Mouse (Mus musculus) midbrain, postnatal 0 days (tissue): ENCODE measurements around the gene Llcfc1. TPM values are rescaled to one million over a fixed set of nuclear protein-coding genes. Genes with fewer than 3 reads are reported as not detected.

ENCODE experiments used
- ATAC-seq: fragments of 200-750 bp; cut with Nextera tagmentation; 2 replicates; pipeline ENCODE4 v1.8.0; 2017; ENCODE audit warnings: moderate number of reproducible peaks, mild to moderate bottlenecking, moderate TSS enrichment, moderate library complexity; ENCODE audit not compliant: low FRiP score
- DNase-seq: peaks from one replicate; pipeline ENCODE4 v3.0.0-alpha.2; 2015; ENCODE audit warnings: low spot score
- H3K27ac ChIP-seq: fragments of 300-500 bp; sonication (generic); 2 replicates; pipeline ENCODE4 v1.5.1; 2014; ENCODE audit warnings: low read depth, mild to moderate bottlenecking, low read length, mixed read lengths
- H3K27me3 ChIP-seq: fragments of 300-500 bp; sonication (generic); 2 replicates; pipeline ENCODE4 v1.6.1; 2014; ENCODE audit warnings: low read length, control low read depth, mixed read lengths; ENCODE audit not compliant: insufficient read depth
- H3K36me3 ChIP-seq: fragments of 300-500 bp; sonication (generic); 2 replicates; pipeline ENCODE4 v1.6.1; 2014; ENCODE audit warnings: low read length, control low read depth, mixed read lengths; ENCODE audit not compliant: insufficient read depth
- H3K4me1 ChIP-seq: fragments of 300-500 bp; sonication (generic); 2 replicates; pipeline ENCODE4 v1.6.1; 2014; ENCODE audit warnings: mild to moderate bottlenecking, control low read depth, antibody characterized with exemption, low read length, mixed read lengths; ENCODE audit not compliant: insufficient read depth
- H3K4me2 ChIP-seq: fragments of 300-500 bp; sonication (generic); 2 replicates; pipeline ENCODE4 v1.6.1; 2014; ENCODE audit warnings: low read depth, mild to moderate bottlenecking, low read length, mixed read lengths; ENCODE audit not compliant: poor library complexity, severe bottlenecking
- H3K4me3 ChIP-seq: fragments of 300-500 bp; sonication (generic); 2 replicates; pipeline ENCODE4 v1.5.1; 2014; ENCODE audit warnings: low read depth, mild to moderate bottlenecking, low read length, moderate library complexity
- H3K9ac ChIP-seq: fragments of 300-500 bp; sonication (generic); replicated peaks from 2 replicates; pipeline ENCODE4 v1.6.1; 2014; ENCODE audit warnings: mild to moderate bottlenecking, low read length, moderate library complexity, mixed read lengths; ENCODE audit not compliant: poor library complexity, severe bottlenecking
- H3K9me3 ChIP-seq: fragments of 300-500 bp; sonication (generic); 2 replicates; pipeline ENCODE4 v1.6.1; 2016; ENCODE audit warnings: low read length, control low read depth
- CTCF ChIP-seq: IDR thresholded peaks from 2 replicates; pipeline ENCODE4 v1.5.1; 2016; ENCODE audit warnings: antibody characterized with exemption, mild to moderate bottlenecking
- WGBS: fragments of 180-500 bp; shearing (Covaris S2); extraction: QIAGEN DNeasy Blood & Tissue Kit; methylation state at CpG from one replicate; pipeline ENCODE4 v1.1.7; 2014; 5-methylcytosine and 5-hydroxymethylcytosine counted together
- polyA plus RNA-seq: library from polyadenylated mRNA; unstranded; fragments of >200 nt; fragmentation: Nextera tagmentation; extraction: Ambion mirVana; gene quantifications from 2 replicates; pipeline ENCODE4 v1.2.1, GENCODE M21; 2015
- total RNA-seq: library from RNA; depleted of rRNA; stranded (reverse); fragments of >200 nt; gene quantifications from 2 replicates; pipeline ENCODE4 v1.2.3, GENCODE M21; 2014

Llcfc1 gene
- total and polyA plus RNA-seq, 2 experiments from 2014 or later, result not detected

GRCm38 (mm10) chr6:41654648-41655047, 29.6 kb upstream of the Llcfc1 start:
- H3K27me3 ChIP-seq, result no peaks in the 10 kb centered on the region
- no peaks in the 10 kb centered on the region for H3K9me3 ChIP-seq
- no peak overlapping the region for H3K9ac ChIP-seq
- no peak overlapping the region for H3K4me2 ChIP-seq
- ATAC-seq (no peak), DNase-seq (no peak)
- H3K27ac ChIP-seq, result no peak overlapping the region
- no peak for TF ChIP-seq CTCF
- H3K4me1 ChIP-seq, result no peaks in the 10 kb centered on the region
- H3K36me3 ChIP-seq, result no peaks in the 10 kb centered on the region
- H3K4me3 ChIP-seq, result no peak overlapping the region
- 89% methylated on average over 8 of the region's 8 CpGs for WGBS

- H3K36me3 ChIP-seq, result no peaks in the 10 kb centered on the region
- no peaks in the 10 kb centered on the region for H3K9me3 ChIP-seq
- no peaks in the 10 kb centered on the region for H3K4me1 ChIP-seq
- H3K27ac ChIP-seq, result no peak overlapping the region
- no peak overlapping the region for H3K9ac ChIP-seq
- no peak for DNase-seq
- no peaks in the 10 kb centered on the region for H3K27me3 ChIP-seq
- no peak for TF ChIP-seq CTCF
- no peak for ATAC-seq
- no peak overlapping the region for H3K4me2 ChIP-seq
- 76% methylated on average over 1 of the region's 1 CpGs for WGBS
- no peak overlapping the region for H3K4me3 ChIP-seq
Observed at GRCm38 (mm10) chr6:41658487-41658886, 25.7 kb upstream of the Llcfc1 start.

- no peak for ATAC-seq
- no peak overlapping the region for H3K4me2 ChIP-seq
- no peak overlapping the region for H3K9ac ChIP-seq
- peak; percentile 2 for DNase-seq
- no peaks in the 10 kb centered on the region for H3K9me3 ChIP-seq
- no peaks in the 10 kb centered on the region for H3K36me3 ChIP-seq
- no peak overlapping the region for H3K27ac ChIP-seq
- no peaks in the 10 kb centered on the region for H3K27me3 ChIP-seq
- H3K4me3 ChIP-seq, result no peak overlapping the region
- TF ChIP-seq CTCF, result peak; percentile 42
- no peaks in the 10 kb centered on the region for H3K4me1 ChIP-seq
- 34% methylated on average over 2 of the region's 2 CpGs for WGBS
Observed at GRCm38 (mm10) chr6:41662320-41662719, 21.9 kb upstream of the Llcfc1 start.

- Histone ChIP-seq H3K36me3 (no peaks in the 10 kb centered on the region), H3K4me2 (no peak overlapping the region), H3K4me1 (no peaks in the 10 kb centered on the region), H3K4me3 (no peak overlapping the region), H3K27me3 (no peaks in the 10 kb centered on the region), H3K9ac (no peak overlapping the region), H3K9me3 (no peaks in the 10 kb centered on the region), H3K27ac (no peak overlapping the region)
- 88% methylated on average over 2 of the region's 2 CpGs for WGBS
- no peak for TF ChIP-seq CTCF
- no peak for DNase-seq
- ATAC-seq, result no peak
Observed at GRCm38 (mm10) chr6:41676530-41676929, 7.7 kb upstream of the Llcfc1 start.

GRCm38 (mm10) chr6:41680669-41681068, 3.6 kb upstream of the Llcfc1 start, which contains the start of gene Trpv5:
Gene Trpv5 (minus strand): TSS chr6:41680769.
- no peak within 1 kb of the TSS for H3K4me2 ChIP-seq
- no peaks in the 10 kb centered on the region for H3K27me3 ChIP-seq
- 79% methylated on average over 1 of the region's 1 CpGs for WGBS
- H3K9ac ChIP-seq, result no peak within 1 kb of the TSS
- TF ChIP-seq CTCF, result no peak
- no peak for DNase-seq
- no peaks in the 10 kb centered on the region for H3K4me1 ChIP-seq
- H3K36me3 ChIP-seq, result no peaks in the 10 kb centered on the region
- no peaks in the 10 kb centered on the region for H3K9me3 ChIP-seq
- no peak within 1 kb of the TSS for H3K27ac ChIP-seq
- no peak for ATAC-seq
- no peak within 1 kb of the TSS for H3K4me3 ChIP-seq

GRCm38 (mm10) chr6:41681656-41682055, 2.6 kb upstream of the Llcfc1 start:
- H3K4me3 ChIP-seq, result no peak overlapping the region
- no peak for TF ChIP-seq CTCF
- DNase-seq, result no peak
- 82% methylated on average over 5 of the region's 5 CpGs for WGBS
- no peak overlapping the region for H3K9ac ChIP-seq
- H3K36me3 ChIP-seq, result no peaks in the 10 kb centered on the region
- no peak overlapping the region for H3K4me2 ChIP-seq
- H3K9me3 ChIP-seq, result no peaks in the 10 kb centered on the region
- H3K4me1 ChIP-seq, result no peaks in the 10 kb centered on the region
- no peak overlapping the region for H3K27ac ChIP-seq
- no peaks in the 10 kb centered on the region for H3K27me3 ChIP-seq
- ATAC-seq, result no peak
